23 mouse cellular contexts compared by ENCODE assay signal in genomic region chr11:85255471-85256027, GRCm38 (mm10). TPM values are rescaled to one million over a fixed set of nuclear protein-coding genes. Genes with fewer than 3 reads are reported as not detected.
DNase-seq lines count a peak whose midpoint lies in the region; ATAC-seq lines count a peak whose summit lies in the region.
"Had no signal": no experiment of that assay in that cellular context is flagged by ENCODE, and none has a peak within 500 bp of the region (broad histone marks: within the 10 kb centered on the region; RNA-seq: fewer than 3 reads in every experiment).

No protein-coding gene starts in this region.

- no peaks in the 10 kb centered on the region for H3K36me3 ChIP-seq in liver, embryonic 11.5 days (ENCODE audit: control insufficient read depth, insufficient read depth, low read length)
- no peaks in the 10 kb centered on the region for H3K36me3 ChIP-seq in embryonic facial prominence, embryonic 10.5 days (replicated peaks)
- H3K36me3 ChIP-seq in liver, embryonic 15.5 days (replicated peaks): no peaks in the 10 kb centered on the region
- H3K36me3 ChIP-seq: heart, embryonic 15.5 days; hindbrain, embryonic 13.5 days; stomach, embryonic 15.5 days had no signal

- no peak overlapping the region for H3K4me3 ChIP-seq in liver, embryonic 11.5 days (ENCODE audit: low read depth, low read length)
- no peak overlapping the region for H3K4me3 ChIP-seq in embryonic facial prominence, embryonic 10.5 days
- H3K4me3 ChIP-seq in liver, embryonic 15.5 days (replicated peaks): no peak overlapping the region
- H3K4me3 ChIP-seq: forebrain, embryonic 13.5 days; heart, embryonic 15.5 days; hindbrain, embryonic 13.5 days; left cerebral cortex, adult 2 months; stomach, embryonic 15.5 days had no signal

- peaks cover 16% of the 10 kb centered on the region for H3K4me1 ChIP-seq in liver, embryonic 11.5 days (replicated peaks; ENCODE audit: control insufficient read depth, insufficient read depth, low read length)
- peaks cover 9% of the 10 kb centered on the region for H3K4me1 ChIP-seq in embryonic facial prominence, embryonic 10.5 days
- peaks cover 23% of the 10 kb centered on the region for H3K4me1 ChIP-seq in liver, embryonic 15.5 days (replicated peaks)
- H3K4me1 ChIP-seq: forebrain, embryonic 13.5 days; hindbrain, embryonic 13.5 days; stomach, embryonic 15.5 days had no signal

- WGBS in liver, embryonic 11.5 days: 30% methylated on average over 3 of the region's 3 CpGs
- WGBS in embryonic facial prominence, embryonic 10.5 days: 44% methylated on average over 3 of the region's 3 CpGs
- 17% methylated on average over 3 of the region's 3 CpGs for WGBS in liver, embryonic 15.5 days (ENCODE audit: insufficient replicate concordance)

- DNase-seq in liver, embryonic 11.5 days (ENCODE audit: low spot score): no peak
- DNase-seq in liver: no peak
- peak; percentile 35 for DNase-seq in embryonic facial prominence, embryonic 10.5 days (ENCODE audit: low spot score)
- no peak for DNase-seq in spleen, postnatal 4 days (ENCODE audit: low spot score in 2 of 2)
- DNase-seq in layer of hippocampus, adult 11-12 months (ENCODE audit: low spot score): no peak
- no peak for DNase-seq in layer of hippocampus, adult 9-11 months
- DNase-seq: adrenal gland, postnatal 25 days; cerebellum, adult 9-11 months; gastrocnemius, postnatal 10 days; heart, adult 11 months; heart, postnatal 36 days; kidney, adult 18-20 months; kidney, postnatal 4 days had no signal

- peak overlapping the region; percentile 6; the same call in 1 of the 2 replicates for H3K4me2 ChIP-seq in liver, embryonic 11.5 days
- peak overlapping the region; percentile 30; the same call in 1 of the 2 replicates for H3K4me2 ChIP-seq in liver, embryonic 15.5 days
- H3K4me2 ChIP-seq: forebrain, embryonic 13.5 days; heart, embryonic 15.5 days; hindbrain, embryonic 13.5 days; midbrain, embryonic 11.5 days; stomach, embryonic 15.5 days had no signal

- no peaks in the 10 kb centered on the region for H3K27me3 ChIP-seq in liver, embryonic 11.5 days (replicated peaks; ENCODE audit: control insufficient read depth, insufficient read depth, low read length)
- no peaks in the 10 kb centered on the region for H3K27me3 ChIP-seq in embryonic facial prominence, embryonic 10.5 days (replicated peaks; ENCODE audit: low read depth, poor library complexity, severe bottlenecking)
- no peaks in the 10 kb centered on the region for H3K27me3 ChIP-seq in liver, embryonic 15.5 days
- H3K27me3 ChIP-seq: forebrain, embryonic 13.5 days; heart, embryonic 15.5 days; hindbrain, embryonic 13.5 days; stomach, embryonic 15.5 days had no signal

- peak; percentile 61; the same call in 1 of the 2 replicates for ATAC-seq in liver, embryonic 11.5 days (replicated peaks; ENCODE audit: low FRiP score)
- peak; percentile 61; the same call in 1 of the 2 replicates for ATAC-seq in liver, embryonic 15.5 days (ENCODE audit: insufficient read depth)
- ATAC-seq: forebrain, embryonic 13.5 days; inflammation-experienced regulatory T-cells, adult 6 months; lung, postnatal 0 days had no signal

- no peak overlapping the region for H3K9ac ChIP-seq in liver, embryonic 11.5 days (ENCODE audit: low read depth, low read length)
- H3K9ac ChIP-seq in liver, embryonic 15.5 days: no peak overlapping the region
- H3K9ac ChIP-seq: forebrain, embryonic 13.5 days; heart, embryonic 15.5 days; hindbrain, embryonic 13.5 days; stomach, embryonic 15.5 days had no signal

- peak overlapping the region; percentile 43; the same call in 1 of the 2 replicates for H3K27ac ChIP-seq in liver, embryonic 11.5 days (ENCODE audit: low read depth, low read length)
- 0 out of 2 replicates have a peak overlapping the region, but pooled peaks have one; percentile 32 for H3K27ac ChIP-seq in embryonic facial prominence, embryonic 10.5 days (replicated peaks)
- peak overlapping the region; percentile 59; the same call in 1 of the 2 replicates for H3K27ac ChIP-seq in liver, embryonic 15.5 days (replicated peaks)
- H3K27ac ChIP-seq: forebrain, embryonic 13.5 days; heart, embryonic 15.5 days; hindbrain, embryonic 13.5 days; left cerebral cortex, adult 2 months; macrophage; stomach, embryonic 15.5 days had no signal

- H3K9me3 ChIP-seq in liver, embryonic 11.5 days (ENCODE audit: control insufficient read depth, low read length): no peaks in the 10 kb centered on the region
- H3K9me3 ChIP-seq in embryonic facial prominence, embryonic 10.5 days: no peaks in the 10 kb centered on the region
- H3K9me3 ChIP-seq in liver, embryonic 15.5 days (replicated peaks): no peaks in the 10 kb centered on the region
- H3K9me3 ChIP-seq: forebrain, embryonic 13.5 days; heart, embryonic 15.5 days; hindbrain, embryonic 13.5 days; stomach, embryonic 15.5 days had no signal

RNA-seq across cellular contexts. Expression of gene Appbp2, which starts 20.6 kb away (rescaled TPM):
- 37.1 and 38.6 TPM in 2 replicates for polyA plus RNA-seq in liver, embryonic 11.5 days (2014; fragmentation: Nextera tagmentation; extraction: Ambion mirVana)
- polyA plus RNA-seq in embryonic facial prominence, embryonic 10.5 days (2016; fragmentation: Nextera tagmentation; extraction: Ambion mirVana): 42.7 and 46.2 TPM in 2 replicates
- polyA plus RNA-seq in liver, embryonic 15.5 days (2015; fragmentation: Nextera tagmentation; extraction: Ambion mirVana): 12.5 and 13.0 TPM in 2 replicates

RNA-seq across cellular contexts. Expression of gene Ppm1d, which starts 55.5 kb away (rescaled TPM):
- polyA plus RNA-seq in liver, embryonic 11.5 days (2014; fragmentation: Nextera tagmentation; extraction: Ambion mirVana): 19.6 and 19.9 TPM in 2 replicates
- polyA plus RNA-seq in embryonic facial prominence, embryonic 10.5 days (2016; fragmentation: Nextera tagmentation; extraction: Ambion mirVana): 21.4 and 22.7 TPM in 2 replicates
- 21.1 and 21.3 TPM in 2 replicates for polyA plus RNA-seq in liver, embryonic 15.5 days (2015; fragmentation: Nextera tagmentation; extraction: Ambion mirVana)
